Mouse (Mus musculus): Measurements from ENCODE around the gene Srcin1.
A peak's percentile ranks its signal among the peaks of the same experiment; 100 is the strongest.

The Srcin1 gene

DNA sequence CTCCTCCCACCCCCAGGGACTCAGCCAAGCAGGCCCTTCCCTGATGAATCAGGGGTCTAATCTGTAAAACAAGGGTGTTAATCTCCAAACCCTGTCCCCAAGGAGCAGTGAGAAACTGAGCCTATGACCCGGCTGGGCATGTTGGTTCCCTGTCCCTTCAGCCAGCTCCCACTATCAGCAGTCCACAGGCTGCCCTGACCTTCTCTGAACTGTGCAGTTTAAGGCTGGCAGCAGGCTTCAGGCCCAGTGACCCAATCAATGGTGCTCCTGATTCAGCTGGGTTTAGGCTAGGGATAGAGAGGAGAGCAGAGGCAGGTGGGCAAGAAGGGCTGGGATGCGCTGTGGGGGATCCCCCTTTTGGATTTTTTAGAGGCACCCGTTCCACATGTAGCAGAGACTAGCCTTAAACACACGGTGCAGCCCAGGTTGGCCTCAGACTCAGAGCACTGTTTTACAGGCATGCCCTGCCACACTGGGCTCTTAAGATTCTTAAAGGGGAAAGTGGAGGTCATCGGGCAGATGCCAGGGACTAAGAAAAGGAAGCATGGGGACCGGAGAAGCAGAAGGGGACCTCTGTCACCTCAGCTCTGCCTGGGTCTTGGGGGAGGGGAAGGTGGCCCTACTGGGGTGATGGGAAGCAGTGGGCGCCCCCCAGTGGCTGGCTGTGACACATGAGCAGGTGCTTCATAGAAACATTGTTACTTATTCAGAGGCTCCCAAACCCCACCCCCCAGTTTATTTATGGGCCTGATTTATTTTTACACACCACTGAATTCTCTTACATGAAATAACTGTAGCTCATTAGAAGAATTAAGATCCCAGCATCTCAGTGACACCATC is 19.2 kb downstream of the Srcin1 start:
- DNase-seq (ENCODE audit: inconsistent ontology term): peak; percentile 65

GRCm38 (mm10) chr11:97555144-97555543 is 20.8 kb downstream of the Srcin1 start:
- no peak for DNase-seq (ENCODE audit: inconsistent ontology term)

DNA sequence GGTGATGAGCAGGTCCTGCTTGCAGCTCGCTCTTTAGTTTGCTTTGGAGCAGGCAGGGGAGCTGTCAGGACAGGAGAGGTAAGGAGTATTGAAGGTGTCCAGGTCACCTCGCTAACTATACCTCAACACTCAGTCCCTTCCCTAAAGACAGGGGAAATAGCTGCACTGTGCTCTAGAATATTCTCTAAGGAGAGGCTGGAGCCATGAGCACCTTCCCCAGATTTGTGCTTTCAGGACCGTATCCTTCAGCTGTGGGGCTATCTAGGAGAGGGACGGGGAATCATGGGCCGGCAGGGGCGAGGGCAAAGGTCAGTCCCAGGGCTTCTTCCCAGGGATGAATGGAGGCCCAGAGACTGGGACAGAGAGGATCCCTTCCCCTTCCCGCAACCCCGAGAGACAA is 23.8 kb downstream of the Srcin1 start:
- no peak for DNase-seq (ENCODE audit: inconsistent ontology term)

DNA sequence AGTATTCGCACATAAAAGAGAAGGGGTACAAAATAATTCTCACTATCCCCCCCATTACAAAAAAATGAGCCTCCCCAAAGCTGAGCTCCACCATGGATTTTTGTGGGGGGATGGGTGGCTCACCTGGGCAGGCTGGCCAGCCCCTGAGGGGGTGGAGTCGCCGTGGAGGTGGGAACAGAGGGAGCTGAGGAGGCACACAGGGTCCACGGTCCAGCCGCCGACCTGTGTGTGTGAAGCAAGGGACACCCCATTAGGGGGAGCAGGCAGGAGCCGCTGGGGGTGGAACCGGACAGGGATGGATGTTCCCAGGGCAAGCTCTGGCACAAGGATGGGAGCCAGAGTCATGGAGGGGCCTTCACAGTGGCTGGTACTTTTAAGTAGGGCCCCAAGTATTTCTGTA is 27.2 kb downstream of the Srcin1 start:
- DNase-seq (ENCODE audit: inconsistent ontology term): no peak

GRCm38 (mm10) chr11:97547957-97548706 is 27.9 kb downstream of the Srcin1 start:
- DNase-seq (ENCODE audit: inconsistent ontology term): no peak

GRCm38 (mm10) chr11:97546804-97547411 is 29.1 kb downstream of the Srcin1 start:
- DNase-seq (ENCODE audit: inconsistent ontology term): no peak

DNA sequence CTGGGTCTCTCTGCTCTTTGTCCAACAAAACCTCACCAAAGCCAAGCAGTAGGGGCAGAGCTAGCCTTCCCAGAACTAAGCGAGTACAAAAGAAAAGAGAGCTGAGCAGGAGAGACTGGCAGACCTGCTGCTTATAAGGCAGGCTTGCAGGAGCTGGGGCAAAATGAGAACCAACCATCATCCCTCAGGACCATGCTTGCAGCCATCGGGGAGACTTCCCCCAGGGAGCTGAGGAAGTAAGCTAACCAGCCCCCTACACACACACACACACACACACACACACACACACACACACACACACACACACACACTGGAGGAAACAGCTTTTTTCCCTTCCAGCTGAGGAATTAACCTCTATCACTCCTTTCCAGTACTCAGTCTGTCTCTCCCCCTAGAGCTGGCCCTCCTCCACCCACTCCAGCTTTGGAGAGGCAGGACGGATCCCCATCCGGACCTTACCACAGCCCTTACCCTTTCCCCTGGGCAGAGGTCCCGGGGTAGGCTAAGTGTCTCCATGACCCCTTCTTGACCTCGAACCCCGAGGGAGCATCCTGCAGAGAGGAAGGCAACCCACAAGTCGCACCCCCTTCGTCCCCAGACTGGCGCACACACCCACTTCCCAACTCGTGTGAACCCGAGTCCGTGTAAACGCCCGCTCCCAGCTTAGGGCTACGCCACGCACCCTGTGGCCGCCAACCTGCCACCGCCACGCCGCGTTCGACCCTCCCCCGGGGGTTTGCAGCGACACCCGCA is 30.0 kb downstream of the Srcin1 start:
- no peak for DNase-seq (ENCODE audit: inconsistent ontology term)

- no peak for DNase-seq (ENCODE audit: inconsistent ontology term)
Observed at GRCm38 (mm10) chr11:97543883-97544282, 32.1 kb downstream of the Srcin1 start.

DNA sequence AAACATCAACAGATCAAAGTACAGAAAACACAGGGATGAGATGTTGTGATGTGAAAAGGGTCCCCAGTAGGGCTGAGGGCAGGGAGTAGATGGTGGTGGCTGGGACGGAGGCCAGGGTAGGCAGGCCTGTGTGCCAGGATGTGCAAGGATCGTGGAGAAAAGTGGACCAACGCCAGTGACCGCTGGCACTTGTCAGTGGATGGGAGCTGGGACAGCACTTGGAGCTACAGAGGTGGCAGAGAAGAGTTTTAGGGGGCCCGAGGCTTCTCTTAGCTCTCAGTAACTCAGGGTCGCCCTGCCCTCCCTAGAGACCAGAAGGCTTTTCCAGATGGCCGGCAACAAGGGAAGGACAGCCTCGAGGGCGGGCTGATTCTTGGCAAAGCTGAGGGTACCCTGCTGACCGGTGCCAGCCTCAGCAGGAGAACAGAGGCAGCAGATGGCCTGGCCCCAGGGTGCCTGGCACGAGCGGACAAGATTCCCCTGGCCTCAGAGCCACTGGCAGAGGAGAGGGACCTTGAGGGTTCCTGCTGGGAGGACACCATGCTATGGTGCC is 32.7 kb downstream of the Srcin1 start:
- peak; percentile 80 for DNase-seq (ENCODE audit: inconsistent ontology term)

GRCm38 (mm10) chr11:97542171-97543150 is 33.5 kb downstream of the Srcin1 start:
- DNase-seq (ENCODE audit: inconsistent ontology term): no peak

GRCm38 (mm10) chr11:97540604-97541003 is 35.4 kb downstream of the Srcin1 start:
- DNase-seq (ENCODE audit: inconsistent ontology term): peak; percentile 40

GRCm38 (mm10) chr11:97540136-97540535 is 35.9 kb downstream of the Srcin1 start:
- DNase-seq (ENCODE audit: inconsistent ontology term): no peak

DNA sequence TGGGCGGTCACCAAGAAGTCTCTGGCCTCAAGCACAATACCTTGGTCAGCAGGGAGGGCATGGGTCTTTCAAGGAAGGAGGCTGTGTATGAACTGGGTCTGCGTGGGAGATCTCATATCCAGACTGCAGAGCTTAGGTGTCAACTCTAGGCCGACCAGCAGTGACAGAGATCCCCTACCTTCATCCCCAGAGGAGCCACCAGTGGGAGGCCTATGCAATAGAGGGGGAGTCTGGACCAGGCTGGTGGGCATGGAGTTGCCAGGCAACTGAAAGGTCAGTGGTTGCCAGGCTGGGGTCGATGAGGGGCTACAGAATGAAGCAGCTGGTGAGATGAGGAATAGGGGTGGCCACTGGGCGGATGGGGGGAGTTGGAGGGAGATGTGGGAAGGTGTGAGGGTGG is 36.4 kb downstream of the Srcin1 start:
- DNase-seq (ENCODE audit: inconsistent ontology term): no peak

DNA sequence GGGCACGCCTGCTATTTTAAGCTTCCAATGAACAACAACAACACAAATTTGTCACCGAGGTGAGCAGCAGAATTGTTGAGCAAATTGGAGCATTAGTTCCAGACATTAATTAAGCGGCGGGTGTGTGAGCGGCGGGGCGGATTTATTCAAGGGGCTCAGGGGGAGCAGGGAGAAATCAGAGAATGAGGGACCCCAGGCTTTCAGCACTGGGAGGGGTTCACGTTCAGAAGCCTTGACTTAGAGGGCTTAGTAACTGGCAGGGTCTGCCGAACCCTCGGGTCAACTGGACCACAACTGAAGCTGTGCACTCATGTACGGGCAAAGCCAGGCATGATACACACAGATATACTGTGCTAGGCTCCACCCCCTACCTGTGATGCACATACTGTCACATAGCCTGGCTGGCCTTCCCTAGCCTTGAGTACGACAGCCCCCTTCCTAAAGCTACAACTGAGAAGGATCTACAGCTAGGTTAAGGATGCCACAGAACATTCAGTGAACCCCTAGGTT is 38.4 kb downstream of the Srcin1 start:
- DNase-seq (ENCODE audit: inconsistent ontology term): no peak

DNA sequence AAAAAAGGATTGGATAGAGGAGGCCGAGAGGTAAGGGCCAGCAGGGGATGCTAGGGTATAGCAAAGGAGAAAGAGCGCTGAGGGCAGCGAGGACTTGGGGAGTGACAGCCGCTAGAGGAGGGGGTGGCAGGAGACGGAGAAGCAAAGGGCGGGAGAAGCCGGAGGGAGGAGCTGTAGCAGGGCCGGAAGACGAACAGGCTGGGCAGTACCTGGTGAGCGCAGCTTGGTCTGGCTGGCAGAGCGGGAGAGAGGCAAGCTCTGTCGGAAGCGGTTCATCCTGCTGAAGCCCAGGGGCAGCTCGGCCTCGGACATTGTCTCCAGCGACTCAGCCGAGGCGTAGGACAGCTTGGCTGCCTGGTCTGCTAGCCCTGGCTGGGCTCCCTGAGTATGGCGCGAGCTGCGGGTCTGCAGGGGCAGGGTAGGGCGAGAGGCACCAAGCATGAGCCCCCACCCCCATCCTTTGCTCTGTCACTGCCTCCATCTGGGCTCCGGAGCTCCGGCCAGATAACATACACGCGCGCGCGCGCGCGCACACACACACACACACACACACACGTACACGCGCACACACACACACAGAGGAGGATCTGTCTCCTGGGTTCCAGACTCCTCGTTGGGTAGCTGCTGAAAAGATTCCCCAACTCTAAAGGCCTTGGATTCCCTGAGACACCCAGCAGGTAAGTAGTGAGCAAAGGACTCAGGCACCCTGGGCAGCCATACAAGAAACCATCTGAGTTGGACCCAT is 39.0 kb downstream of the Srcin1 start:
- peak; percentile 32 for DNase-seq (ENCODE audit: inconsistent ontology term)

DNA sequence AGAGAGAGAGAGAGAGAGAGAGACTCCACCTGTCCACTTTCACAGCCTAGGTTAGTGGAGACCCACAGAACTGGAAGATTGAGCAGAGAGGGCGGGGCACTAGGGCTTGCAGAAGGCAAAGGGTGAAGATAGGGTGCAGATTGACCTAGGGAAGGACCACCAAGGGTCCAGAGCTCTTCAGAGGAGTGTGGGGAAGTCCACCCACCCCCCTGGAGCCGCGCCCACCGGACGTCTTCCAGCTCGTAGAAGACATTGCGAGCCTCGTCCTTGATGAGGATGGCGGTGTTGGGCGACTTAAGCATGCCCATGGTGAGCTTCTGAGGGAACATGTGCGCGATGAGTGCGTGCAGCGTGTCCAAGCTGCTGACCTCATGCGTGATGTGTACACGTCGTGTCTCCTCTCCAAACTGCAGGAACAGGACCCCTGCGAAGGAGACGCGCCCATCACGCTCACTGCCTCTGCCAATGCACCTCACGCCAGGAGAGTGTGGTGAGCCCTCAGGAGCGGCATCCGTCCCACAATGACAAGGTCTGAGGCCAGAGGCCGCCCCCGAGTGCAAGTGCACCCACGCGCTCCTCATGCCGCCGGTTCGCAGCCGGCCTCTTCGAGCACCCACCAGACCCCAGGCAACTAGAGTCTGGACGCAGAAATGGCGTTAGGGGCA is 39.8 kb downstream of the Srcin1 start:
- DNase-seq (ENCODE audit: inconsistent ontology term): no peak

DNA sequence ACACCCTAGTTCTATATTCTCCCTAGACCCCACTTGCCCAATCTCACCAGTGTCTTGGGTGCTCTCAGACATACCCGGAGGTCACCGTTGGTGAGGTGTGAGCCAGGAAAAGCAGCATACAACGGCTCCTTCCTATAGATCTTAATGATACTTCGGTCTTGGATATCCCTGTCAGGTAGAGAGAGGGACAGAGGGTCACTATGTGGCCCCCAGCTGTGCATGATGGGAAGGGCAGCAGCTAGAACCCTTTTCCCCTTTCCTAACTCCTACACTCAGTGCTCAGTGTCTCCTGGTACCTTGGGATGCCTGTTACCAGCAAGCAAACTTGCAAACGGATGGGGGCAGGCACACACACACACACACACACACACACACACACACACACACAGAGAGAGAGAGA is 40.3 kb downstream of the Srcin1 start:
- no peak for DNase-seq (ENCODE audit: inconsistent ontology term)

DNA sequence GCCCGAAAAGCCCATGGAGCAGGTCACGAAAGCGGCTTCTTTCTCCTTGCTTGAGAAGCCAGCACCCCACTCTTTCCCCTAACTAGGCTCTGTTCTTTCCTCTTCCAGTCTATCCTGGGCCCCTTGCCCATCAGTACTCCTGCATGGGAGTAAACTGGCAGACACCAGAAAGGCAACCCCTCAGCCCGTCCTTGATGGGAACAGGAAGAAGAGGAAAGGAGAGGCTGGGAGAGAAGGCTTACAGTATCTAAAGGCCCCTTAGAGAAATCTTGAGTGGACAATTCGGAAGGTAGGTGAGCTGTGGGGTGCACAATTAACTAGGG is 40.7 kb downstream of the Srcin1 start:
- no peak for DNase-seq (ENCODE audit: inconsistent ontology term)
